Comparison of ENCODE assay signal across 18 mouse cellular contexts in the genomic region with DNA sequence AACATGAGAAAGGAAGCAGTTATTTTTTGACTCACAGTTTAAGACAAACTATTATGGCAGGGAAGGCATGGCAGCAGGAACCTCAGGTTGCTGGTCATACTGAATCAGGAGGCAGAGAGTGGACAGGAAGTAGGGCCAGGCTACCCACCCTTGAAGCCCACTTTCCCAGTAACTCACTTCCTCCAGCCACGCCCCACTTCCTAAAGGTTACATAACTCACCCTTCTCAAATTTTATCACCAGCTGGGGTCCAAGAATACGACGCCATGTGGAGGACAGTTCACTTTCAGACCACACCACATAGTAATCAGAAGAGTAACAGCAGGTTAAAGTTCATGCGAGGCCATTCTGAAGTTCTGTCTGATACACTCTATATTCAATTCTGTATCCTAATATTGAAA.
A peak's percentile ranks its signal among the peaks of the same experiment; 100 is the strongest.
DNase-seq lines count a peak whose midpoint lies in the region; TF ChIP-seq lines count a peak whose summit lies in the region.
"Had no signal": no experiment of that assay in that cellular context is flagged by ENCODE, and none has a peak within 500 bp of the region (broad histone marks: within the 10 kb centered on the region; RNA-seq: fewer than 3 reads in every experiment).

No protein-coding gene starts in this region.

- intact Hi-C loops in heart, adult 2 months (cut with DNase I) = no loop called here
- intact Hi-C loops in heart, postnatal 36 days (cut with DNase I) = loop anchor here (10.0 kb wide), 1 partner anchor 722 kb away; no protein-coding TSS in a partner anchor

- peaks cover 12% of the 10 kb centered on the region for H3K4me1 ChIP-seq in heart, adult 2 months (ENCODE audit: control insufficient read depth, insufficient read depth, low read length)
- H3K4me1 ChIP-seq in brown adipose tissue, adult 24 weeks (ENCODE audit: control insufficient read depth, insufficient read depth, insufficient read length, low read length) = peaks cover 8% of the 10 kb centered on the region
- H3K4me1 ChIP-seq: forebrain, embryonic 13.5 days had no signal

- 61% methylated on average over 4 of the region's 4 CpGs for WGBS in heart, adult 2 months

- no peak for TF ChIP-seq EP300 in heart, adult 2 months (IDR thresholded peaks at IDR 0.05; ENCODE audit: insufficient read depth, low read depth, low read length)

- H3K4me3 ChIP-seq in heart, adult 2 months = no peak overlapping the region
- no peak overlapping the region for H3K4me3 ChIP-seq in brown adipose tissue, adult 24 weeks (ENCODE audit: insufficient read depth, low read depth, low read length)
- H3K4me3 ChIP-seq: embryonic facial prominence, embryonic 10.5 days; embryonic facial prominence, embryonic 12.5 days; forebrain, embryonic 13.5 days; forebrain, embryonic 15.5 days had no signal

- no peak for TF ChIP-seq CTCF in heart, adult 2 months (IDR thresholded peaks at IDR 0.05)

- no peaks in the 10 kb centered on the region for H3K27me3 ChIP-seq in heart, adult 2 months (ENCODE audit: control insufficient read depth, insufficient read depth, low read length)
- H3K27me3 ChIP-seq: embryonic facial prominence, embryonic 12.5 days; forebrain, embryonic 13.5 days; forebrain, embryonic 15.5 days had no signal

- no peak for TF ChIP-seq POLR2A in heart, adult 2 months (IDR thresholded peaks at IDR 0.05; ENCODE audit: insufficient read depth, low read depth, low read length)

- no peak overlapping the region for H3K9ac ChIP-seq in heart, adult 2 months (ENCODE audit: low read depth, low read length)
- H3K9ac ChIP-seq: embryonic facial prominence, embryonic 12.5 days; forebrain, embryonic 13.5 days; forebrain, embryonic 15.5 days had no signal

- no peak for DNase-seq in heart, adult 2 months
- DNase-seq in heart, postnatal 36 days = no peak
- peak; percentile 12 to 51 for DNase-seq in heart, adult 9 months (ENCODE audit: low spot score in 2 of 2)
- no peak for DNase-seq in heart, postnatal 4 days
- no peak for DNase-seq in kidney, adult 18-20 months
- DNase-seq: adrenal gland, adult 2 months; adrenal gland, postnatal 10 days; adrenal gland, postnatal 25 days; cerebellum, adult 11-12 months; cerebellum, adult 2 months; cerebellum, adult 9-10 months; cerebellum, postnatal 10 days; cerebellum, postnatal 25 days had no signal

- peaks cover 2% of the 10 kb centered on the region for H3K36me3 ChIP-seq in heart, adult 2 months (ENCODE audit: control insufficient read depth, insufficient read depth, low read length)
- H3K36me3 ChIP-seq: embryonic facial prominence, embryonic 10.5 days; embryonic facial prominence, embryonic 12.5 days; forebrain, embryonic 15.5 days had no signal

- H3K27ac ChIP-seq in heart, adult 2 months = peak overlapping the region; percentile 29
- H3K27ac ChIP-seq in brown adipose tissue, adult 24 weeks (replicated peaks; ENCODE audit: low read depth, low read length) = peak overlapping the region; percentile 14
- H3K27ac ChIP-seq: embryonic facial prominence, embryonic 10.5 days; embryonic facial prominence, embryonic 12.5 days; forebrain, embryonic 13.5 days; forebrain, embryonic 15.5 days had no signal

- no peaks in the 10 kb centered on the region for H3K79me2 ChIP-seq in heart, adult 2 months (replicated peaks; ENCODE audit: control insufficient read depth, insufficient read depth, low read length)

Comparison
In these comparisons a context has a peak if more than half of its experiments do, and no peak if none do; other contexts are left out.
1. DNase-seq: peak in heart, adult 9 months (2 of 2); none in heart, adult 2 months (0 of 2), heart, postnatal 36 days (0 of 2), heart, postnatal 4 days (single experiment) and kidney, adult 18-20 months (single experiment).